Mouse (Mus musculus) midbrain, embryonic 16.5 days (tissue): ENCODE measurements around the gene H2-Oa. TPM values are rescaled to one million over a fixed set of nuclear protein-coding genes. Genes with fewer than 3 reads are reported as not detected.
A peak's percentile ranks its signal among the peaks of the same experiment; 100 is the strongest.

Source experiments
- ATAC-seq: fragments of 200-750 bp; cut with Nextera tagmentation; 2 replicates; pipeline ENCODE4 v1.8.0; 2017; ENCODE audit warnings: moderate TSS enrichment
- H3K27ac ChIP-seq: fragments of 300-500 bp; sonication (generic); 2 replicates; pipeline ENCODE4 v1.5.1; 2014; ENCODE audit warnings: mild to moderate bottlenecking, low read length, mixed read lengths
- H3K27me3 ChIP-seq: fragments of 300-500 bp; sonication (generic); 2 replicates; pipeline ENCODE4 v1.6.1; 2014; ENCODE audit warnings: low read depth, low read length, mixed read lengths; ENCODE audit not compliant: control insufficient read depth, insufficient read depth
- H3K36me3 ChIP-seq: fragments of 300-500 bp; sonication (generic); 2 replicates; pipeline ENCODE4 v1.6.1; 2014; ENCODE audit warnings: mild to moderate bottlenecking, low read length, moderate library complexity, mixed read lengths; ENCODE audit not compliant: control insufficient read depth, insufficient read depth
- H3K4me1 ChIP-seq: fragments of 300-500 bp; sonication (generic); 2 replicates; pipeline ENCODE4 v1.6.1; 2014; ENCODE audit warnings: mild to moderate bottlenecking, low read length, mixed read lengths; ENCODE audit not compliant: control insufficient read depth, insufficient read depth
- H3K4me2 ChIP-seq: fragments of 300-500 bp; sonication (generic); 2 replicates; pipeline ENCODE4 v1.6.1; 2014; ENCODE audit warnings: mild to moderate bottlenecking, low read length, mixed read lengths
- H3K4me3 ChIP-seq: fragments of 300-500 bp; sonication (generic); 2 replicates; pipeline ENCODE4 v1.5.1; 2014; ENCODE audit warnings: low read depth, mild to moderate bottlenecking, low read length, moderate library complexity, mixed read lengths
- H3K9ac ChIP-seq: fragments of 300-500 bp; sonication (generic); 2 replicates; pipeline ENCODE4 v1.6.1; 2014; ENCODE audit warnings: low read depth, low read length, mixed read lengths
- H3K9me3 ChIP-seq: fragments of 300-500 bp; sonication (generic); replicated peaks from 2 replicates; pipeline ENCODE4 v1.6.1; 2014; ENCODE audit warnings: mild to moderate bottlenecking, low read length, mixed read lengths; ENCODE audit not compliant: control insufficient read depth, poor library complexity, severe bottlenecking
- WGBS: fragments of 180-500 bp; shearing (Covaris S2); extraction: QIAGEN DNeasy Blood & Tissue Kit; methylation state at CpG from one replicate; pipeline ENCODE4 v1.1.7; 2014; 5-methylcytosine and 5-hydroxymethylcytosine counted together
- polyA plus RNA-seq: library from polyadenylated mRNA; unstranded; fragments of >200 nt; fragmentation: Nextera tagmentation; extraction: Ambion mirVana; gene quantifications from 2 replicates; pipeline ENCODE4 v1.2.1, GENCODE M21; 2015

H2-Oa gene
- polyA plus RNA-seq, 1 experiment from 2014 or later, result 0.16 TPM

- H3K9ac ChIP-seq, result no peak overlapping the region
- H3K9me3 ChIP-seq, result no peaks in the 10 kb centered on the region
- 86% methylated on average over 11 of the region's 11 CpGs for WGBS
- H3K27ac ChIP-seq, result no peak overlapping the region
- ATAC-seq, result no peak
- peaks cover 10% of the 10 kb centered on the region for H3K27me3 ChIP-seq
- H3K4me1 ChIP-seq, result peaks cover 11% of the 10 kb centered on the region; the same call in 1 of the 2 replicates
- H3K4me2 ChIP-seq, result no peak overlapping the region
- H3K4me3 ChIP-seq, result no peak overlapping the region
- H3K36me3 ChIP-seq, result no peaks in the 10 kb centered on the region
Measured at GRCm38 (mm10) chr17:34133289-34133688, 41.1 kb downstream of the H2-Oa start.

DNA sequence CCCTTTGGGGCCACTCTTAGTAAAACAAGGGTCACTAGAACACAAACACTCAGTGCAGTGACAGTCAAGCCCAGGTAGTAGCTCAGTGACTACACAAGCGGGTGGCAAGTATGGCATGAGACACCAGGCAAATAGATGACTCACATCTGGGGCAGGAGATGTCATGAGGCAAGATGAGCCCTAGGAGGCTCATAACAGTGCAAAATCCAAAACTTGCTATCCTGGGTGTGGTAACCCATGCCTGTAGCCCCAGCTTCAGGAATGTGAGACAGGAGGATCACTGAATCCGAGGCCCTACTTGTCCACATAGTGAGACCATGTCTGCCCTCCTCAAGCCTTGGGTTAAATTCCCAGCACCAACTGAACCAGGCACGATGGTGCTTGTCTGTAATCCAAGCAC, 42.3 kb downstream of the H2-Oa start:
- no peak for ATAC-seq
- 97% methylated on average over 3 of the region's 3 CpGs for WGBS

DNA sequence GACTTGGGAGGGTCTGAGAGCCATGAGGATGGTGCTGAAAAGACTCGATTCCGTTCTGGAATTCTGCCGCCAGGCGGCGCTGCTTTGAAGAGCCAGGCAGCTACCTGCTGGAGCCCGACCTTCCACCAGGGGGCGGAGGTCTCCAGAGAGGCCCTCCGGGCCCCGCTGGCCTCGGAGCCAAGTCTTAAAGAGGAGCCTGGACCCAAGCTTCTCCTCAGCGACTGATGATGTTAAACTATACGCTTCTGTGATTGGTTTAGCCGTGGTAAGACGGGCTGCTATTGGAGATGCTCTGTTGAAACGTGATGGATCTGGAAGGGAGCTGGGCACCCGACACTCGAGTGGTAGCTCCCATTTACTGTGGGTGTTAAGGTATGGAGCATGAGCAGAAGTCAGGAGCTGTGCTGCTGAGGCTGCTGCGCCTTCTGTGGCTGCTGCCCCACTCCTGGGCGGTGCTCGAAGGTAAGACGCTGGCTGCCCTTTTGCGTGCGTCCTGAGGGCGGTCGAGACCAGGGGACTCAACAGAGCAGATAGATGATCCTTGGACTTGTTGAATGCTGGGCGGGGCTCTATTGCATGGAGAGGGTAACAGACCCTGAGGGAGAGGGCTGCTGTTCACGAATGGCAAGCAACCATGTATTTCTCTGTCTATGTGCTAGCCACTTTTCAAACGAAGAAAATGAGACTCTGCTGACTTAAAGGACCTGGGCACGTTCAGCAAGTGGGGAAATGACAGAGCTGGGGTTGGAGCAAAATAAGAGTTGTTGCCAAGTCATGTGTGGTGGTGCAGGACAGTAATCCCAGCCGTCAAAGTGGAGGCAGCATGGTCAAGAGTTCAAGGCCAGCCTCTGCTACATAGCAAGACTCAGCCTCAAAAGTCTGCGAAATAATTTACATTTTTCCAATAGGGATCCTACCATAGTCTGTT, 43.4 kb downstream of the H2-Oa start:
- Histone ChIP-seq H3K4me3 (peak overlapping the region; percentile 45), H3K27me3 (peaks cover 33% of the 10 kb centered on the region), H3K4me2 (peak overlapping the region; percentile 78), H3K4me1 (peaks cover 11% of the 10 kb centered on the region; the same call in 1 of the 2 replicates), H3K9me3 (no peaks in the 10 kb centered on the region), H3K36me3 (no peaks in the 10 kb centered on the region), H3K27ac (0 out of 2 replicates have a peak overlapping the region, but pooled peaks have one; percentile 51), H3K9ac (peak overlapping the region; percentile 59)
- WGBS, result 6% methylated on average over 31 of the region's 31 CpGs
- peak; percentile 98 for ATAC-seq

More for the DNA sequence above, 42.3 kb downstream of the H2-Oa start:
- no peaks in the 10 kb centered on the region for H3K9me3 ChIP-seq
- H3K4me3 ChIP-seq, result no peak overlapping the region
- no peak overlapping the region for H3K4me2 ChIP-seq
- H3K9ac ChIP-seq, result no peak overlapping the region
- peaks cover 21% of the 10 kb centered on the region for H3K27me3 ChIP-seq
- peaks cover 7% of the 10 kb centered on the region; the same call in 1 of the 2 replicates for H3K4me1 ChIP-seq
- no peaks in the 10 kb centered on the region for H3K36me3 ChIP-seq
- H3K27ac ChIP-seq, result no peak overlapping the region

DNA sequence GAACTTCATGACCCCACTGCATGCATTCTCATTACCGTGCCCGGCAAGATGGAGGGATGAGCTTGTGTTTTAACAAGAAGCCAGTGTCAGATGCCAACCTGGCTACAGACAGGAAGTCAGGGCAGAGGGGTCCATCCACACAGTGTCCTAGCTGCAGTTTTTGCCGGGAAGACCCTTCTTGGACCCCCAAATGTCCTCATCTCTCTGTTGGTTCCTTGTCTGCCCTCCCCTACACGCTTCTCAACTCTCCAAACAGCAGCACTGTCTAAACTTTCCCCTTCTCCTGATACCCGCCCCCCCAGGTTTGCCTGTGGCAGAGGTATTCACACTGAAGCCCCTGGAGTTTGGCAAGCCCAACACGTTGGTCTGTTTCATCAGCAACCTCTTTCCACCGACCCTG, 45.5 kb downstream of the H2-Oa start:
- Histone ChIP-seq H3K4me3 (no peak overlapping the region), H3K36me3 (no peaks in the 10 kb centered on the region), H3K27me3 (peaks cover 40% of the 10 kb centered on the region), H3K27ac (no peak overlapping the region), H3K4me1 (peaks cover 11% of the 10 kb centered on the region; the same call in 1 of the 2 replicates), H3K9me3 (no peaks in the 10 kb centered on the region), H3K4me2 (no peak overlapping the region), H3K9ac (no peak overlapping the region)
- 81% methylated on average over 7 of the region's 7 CpGs for WGBS
- ATAC-seq, result no peak

DNA sequence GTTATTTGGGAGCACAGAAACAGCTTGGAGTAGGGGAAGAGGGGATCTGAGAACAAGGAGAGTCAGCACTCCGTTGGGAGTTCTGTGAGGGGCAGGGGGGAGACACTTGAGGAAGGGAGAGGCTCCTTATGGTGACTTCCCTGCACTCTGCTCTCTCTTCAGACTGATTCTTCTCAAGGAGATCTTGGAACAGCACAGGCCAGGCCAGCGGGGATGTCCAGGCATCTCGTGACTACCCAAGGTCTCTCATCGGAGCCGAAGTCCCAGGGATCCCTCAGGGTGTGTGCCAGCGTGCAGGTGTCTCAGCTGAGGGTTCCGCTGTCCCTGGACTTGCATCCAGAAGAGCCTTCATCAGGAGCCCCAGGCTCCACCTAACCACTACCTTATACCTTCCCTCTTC, 46.5 kb downstream of the H2-Oa start:
- Histone ChIP-seq H3K9me3 (no peaks in the 10 kb centered on the region), H3K27ac (no peak overlapping the region), H3K4me1 (peaks cover 11% of the 10 kb centered on the region; the same call in 1 of the 2 replicates), H3K4me2 (no peak overlapping the region), H3K4me3 (no peak overlapping the region), H3K27me3 (peaks cover 40% of the 10 kb centered on the region), H3K36me3 (no peaks in the 10 kb centered on the region), H3K9ac (no peak overlapping the region)
- no peak for ATAC-seq
- 82% methylated on average over 7 of the region's 7 CpGs for WGBS

DNA sequence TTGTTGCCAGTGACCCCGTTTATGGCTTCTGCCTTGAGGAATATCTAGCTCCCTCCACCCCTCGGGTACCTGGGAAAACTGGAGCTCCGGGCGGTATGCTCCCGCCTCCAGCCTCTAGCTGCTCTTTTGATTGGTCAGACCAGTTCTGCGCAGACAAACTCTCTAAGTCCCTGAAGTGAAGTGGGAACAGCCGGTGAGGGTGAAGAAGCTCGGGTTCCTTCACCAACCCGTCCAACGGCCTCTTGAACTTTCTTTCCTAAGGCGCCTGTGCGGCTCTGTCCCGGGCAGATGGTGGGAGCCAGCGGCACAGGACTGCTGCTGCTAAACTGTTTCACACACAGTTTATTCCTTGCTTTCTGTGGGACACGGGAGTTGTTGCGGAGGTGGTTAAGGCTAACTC, 47.3 kb downstream of the H2-Oa start:
- Histone ChIP-seq H3K4me2 (peak overlapping the region; percentile 44), H3K9ac (peak overlapping the region; percentile 43)
- WGBS, result 2% methylated on average over 16 of the region's 16 CpGs

GRCm38 (mm10) chr17:34140240-34140639, 48.1 kb downstream of the H2-Oa start:
- Histone ChIP-seq H3K4me3 (no peak overlapping the region), H3K9me3 (no peaks in the 10 kb centered on the region), H3K27ac (no peak overlapping the region), H3K4me2 (no peak overlapping the region), H3K9ac (0 out of 2 replicates have a peak overlapping the region, but pooled peaks have one; percentile 20), H3K4me1 (peaks cover 8% of the 10 kb centered on the region; the same call in 1 of the 2 replicates), H3K27me3 (peaks cover 40% of the 10 kb centered on the region), H3K36me3 (no peaks in the 10 kb centered on the region)
- no peak for ATAC-seq
- 11% methylated on average over 5 of the region's 5 CpGs for WGBS

More for the DNA sequence above, 47.3 kb downstream of the H2-Oa start:
- Histone ChIP-seq H3K4me1 (peaks cover 11% of the 10 kb centered on the region; the same call in 1 of the 2 replicates), H3K9me3 (no peaks in the 10 kb centered on the region), H3K36me3 (no peaks in the 10 kb centered on the region), H3K27me3 (peaks cover 40% of the 10 kb centered on the region), H3K27ac (no peak overlapping the region), H3K4me3 (peak overlapping the region; percentile 21)
- ATAC-seq, result no peak

DNA sequence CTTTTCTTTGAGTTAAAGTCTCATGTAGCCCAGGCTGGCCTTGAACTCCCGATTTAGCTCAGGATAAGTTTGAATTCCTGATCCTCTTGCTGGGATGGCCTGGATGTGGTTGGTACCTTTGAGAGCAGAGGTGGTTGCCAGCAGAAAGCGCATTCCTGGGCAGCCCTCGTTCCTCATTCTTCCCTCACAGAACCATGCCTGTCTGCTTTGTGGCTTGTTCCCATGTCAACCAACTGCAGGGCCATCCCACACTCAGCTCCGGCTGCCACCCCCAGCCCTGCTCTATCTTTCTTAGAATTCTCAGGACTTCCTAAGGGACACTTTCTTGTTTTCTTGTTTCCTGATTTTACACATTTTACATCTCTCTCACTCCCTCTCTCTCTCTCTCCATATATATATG, 49.3 kb downstream of the H2-Oa start:
- 50% methylated on average over 4 of the region's 4 CpGs for WGBS
- Histone ChIP-seq H3K9me3 (no peaks in the 10 kb centered on the region), H3K27ac (no peak overlapping the region), H3K36me3 (no peaks in the 10 kb centered on the region), H3K4me3 (no peak overlapping the region), H3K27me3 (peaks cover 39% of the 10 kb centered on the region), H3K4me1 (peaks cover 6% of the 10 kb centered on the region; the same call in 1 of the 2 replicates), H3K4me2 (no peak overlapping the region), H3K9ac (no peak overlapping the region)
- ATAC-seq, result no peak

DNA sequence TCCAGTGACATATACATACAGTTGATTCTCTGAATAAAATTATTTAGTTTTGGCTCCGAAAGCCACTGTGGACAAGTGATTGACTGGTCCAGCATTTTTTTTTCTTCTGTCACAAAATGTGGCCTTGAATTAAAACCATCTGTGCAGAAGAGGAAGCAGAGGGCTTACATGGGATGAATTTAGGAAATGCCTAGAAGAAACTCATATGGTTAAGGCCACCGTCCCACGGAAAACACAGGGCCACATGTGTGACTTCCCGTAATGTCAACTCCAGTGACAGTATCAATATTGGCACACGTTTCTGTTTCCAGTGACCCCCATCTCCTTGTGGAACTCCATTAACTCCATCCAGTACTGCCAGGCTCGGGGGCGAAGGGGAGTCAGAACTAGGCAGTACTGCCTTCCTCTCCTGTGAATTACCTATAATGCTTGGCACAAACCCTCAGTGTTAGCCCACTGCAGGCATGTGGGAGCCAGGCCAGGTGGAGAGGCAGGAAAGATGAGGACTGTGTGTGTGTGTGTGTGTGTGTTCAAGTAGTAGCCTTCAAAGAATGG, 50.4 kb downstream of the H2-Oa start:
- no peaks in the 10 kb centered on the region for H3K9me3 ChIP-seq
- no peaks in the 10 kb centered on the region for H3K36me3 ChIP-seq
- no peak overlapping the region for H3K4me2 ChIP-seq
- no peak overlapping the region for H3K9ac ChIP-seq
- peaks cover 35% of the 10 kb centered on the region for H3K27me3 ChIP-seq
- no peak for ATAC-seq
- H3K4me3 ChIP-seq, result no peak overlapping the region
- no peak overlapping the region for H3K27ac ChIP-seq
- WGBS, result 87% methylated on average over 7 of the region's 7 CpGs
- peaks cover 6% of the 10 kb centered on the region; the same call in 1 of the 2 replicates for H3K4me1 ChIP-seq
